Mouse (Mus musculus): Measurements from ENCODE around the gene Mapk1ip1l. TPM values are rescaled to one million over a fixed set of nuclear protein-coding genes. Genes with fewer than 3 reads are reported as not detected.

Gene Mapk1ip1l
- total RNA-seq, 2 experiments from 2014 or later, result 66.1 to 80.8 TPM

- DNase-seq (ENCODE audit: low spot score in 2 of 2), result no peak
Observed at GRCm38 (mm10) chr14:47354948-47355347, 56.9 kb downstream of the Mapk1ip1l start.

- no peak for DNase-seq (ENCODE audit: low spot score in 2 of 2)
Observed at GRCm38 (mm10) chr14:47356622-47357021, 58.6 kb downstream of the Mapk1ip1l start.

GRCm38 (mm10) chr14:47359610-47360009 is 61.5 kb downstream of the Mapk1ip1l start:
- no peak for DNase-seq (ENCODE audit: low spot score in 2 of 2)

- DNase-seq (ENCODE audit: low spot score in 2 of 2), result no peak
Observed at GRCm38 (mm10) chr14:47361418-47361817, 63.4 kb downstream of the Mapk1ip1l start.

- no peak for DNase-seq (ENCODE audit: low spot score in 2 of 2)
Observed at GRCm38 (mm10) chr14:47361899-47362298, 63.8 kb downstream of the Mapk1ip1l start.

GRCm38 (mm10) chr14:47364742-47365449 is 66.8 kb downstream of the Mapk1ip1l start:
- DNase-seq (ENCODE audit: low spot score in 2 of 2), result no peak

GRCm38 (mm10) chr14:47366881-47367321 is 68.8 kb downstream of the Mapk1ip1l start:
- peak; percentile 81 to 83 for DNase-seq (ENCODE audit: low spot score in 2 of 2)

- peak; percentile 63 to 72 for DNase-seq (ENCODE audit: low spot score in 2 of 2)
Observed at GRCm38 (mm10) chr14:47367461-47367860, 69.4 kb downstream of the Mapk1ip1l start, which contains the start of gene Lgals3. Gene Lgals3 (plus strand): TSS chr14:47367751.

GRCm38 (mm10) chr14:47369741-47370140 is 71.7 kb downstream of the Mapk1ip1l start:
- no peak for DNase-seq (ENCODE audit: low spot score in 2 of 2)

- no peak for DNase-seq (ENCODE audit: low spot score in 2 of 2)
Observed at GRCm38 (mm10) chr14:47370790-47371189, 72.7 kb downstream of the Mapk1ip1l start.

GRCm38 (mm10) chr14:47371689-47372088 is 73.6 kb downstream of the Mapk1ip1l start:
- no peak for DNase-seq (ENCODE audit: low spot score in 2 of 2)

Other genes starting within 250 kb of the Mapk1ip1l start
- 1 to 10 TPM in 1 of 2 experiments, under 1 TPM in 1; 0.80 to 1.0 TPM for gene Gch1, start 108.9 kb upstream of the Mapk1ip1l start, total RNA-seq (2021)
- gene Wdhd1, start 21.4 kb upstream of the Mapk1ip1l start, total RNA-seq (2021), result 1 to 10 TPM; 5.7 TPM
- gene Socs4, start 21.3 kb upstream of the Mapk1ip1l start, total RNA-seq (2021), result 10 to 100 TPM; 10.0 to 10.7 TPM
- gene Lgals3, start 69.5 kb downstream of the Mapk1ip1l start, total RNA-seq (2021), result 1 to 10 TPM; 1.7 to 1.9 TPM
- 1 to 10 TPM; 3.8 to 4.1 TPM for gene Dlgap5, start 120.1 kb downstream of the Mapk1ip1l start, total RNA-seq (2021)
- gene Fbxo34, start 152.2 kb downstream of the Mapk1ip1l start, total RNA-seq (2021), result 10 to 100 TPM; 66.0 to 75.6 TPM

Measured in layer of hippocampus, postnatal 10 days (tissue).